Mouse (Mus musculus) thymus, postnatal 10 days (tissue): ENCODE data around the gene Pim2.

ENCODE experiments used
- DNase-seq, 2 experiments: peaks; one replicate each; pipeline ENCODE4 v3.0.0; 2021; ENCODE audit warnings: low spot score in 2 of 2

Gene Pim2

DNA sequence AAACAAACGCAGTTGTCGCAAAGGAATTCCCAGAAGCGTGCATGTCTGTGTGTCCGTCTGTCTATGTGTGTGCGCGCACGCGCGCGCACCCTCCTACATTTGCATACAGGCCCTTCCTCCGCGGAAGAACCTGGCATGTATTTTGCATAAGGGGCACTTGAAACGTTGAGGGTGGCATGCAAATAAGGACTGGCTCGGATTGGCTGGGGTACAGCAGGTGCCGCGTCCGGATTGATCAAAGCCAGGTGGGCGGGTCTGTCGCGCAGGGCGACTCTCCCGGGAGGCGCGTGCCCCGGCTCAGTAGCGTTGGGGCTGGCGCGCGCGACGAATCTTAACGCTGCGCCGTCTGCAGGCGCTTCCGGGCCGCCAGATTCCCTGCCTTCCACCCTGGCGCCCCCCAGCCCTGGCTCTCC lies at the start of gene Pim2:
TSS of gene Pim2 (plus strand) at position 256 of the 413 bp plus-strand sequence.
- peak; percentile 87 for DNase-seq

DNA sequence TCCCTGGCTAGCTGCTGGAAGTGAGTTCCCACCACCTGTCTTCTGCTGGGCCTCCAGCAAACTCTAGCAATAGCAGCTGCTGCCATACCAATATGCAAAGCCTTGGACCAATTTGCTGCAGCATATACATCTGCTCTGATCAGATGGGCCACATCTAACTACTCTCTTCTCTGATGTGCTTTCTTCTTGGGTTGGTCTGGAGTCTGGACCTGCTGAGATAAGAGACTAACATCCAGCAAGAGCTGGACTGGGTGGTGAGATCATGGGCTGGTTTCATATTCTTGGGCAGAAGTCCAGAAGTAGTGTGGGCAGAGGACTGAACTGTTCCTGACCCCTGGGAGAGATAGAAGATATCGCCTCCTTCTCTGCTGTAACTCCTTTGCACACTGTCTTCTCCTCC lies 40.9 kb upstream of the Pim2 start:
- no peak for DNase-seq

DNA sequence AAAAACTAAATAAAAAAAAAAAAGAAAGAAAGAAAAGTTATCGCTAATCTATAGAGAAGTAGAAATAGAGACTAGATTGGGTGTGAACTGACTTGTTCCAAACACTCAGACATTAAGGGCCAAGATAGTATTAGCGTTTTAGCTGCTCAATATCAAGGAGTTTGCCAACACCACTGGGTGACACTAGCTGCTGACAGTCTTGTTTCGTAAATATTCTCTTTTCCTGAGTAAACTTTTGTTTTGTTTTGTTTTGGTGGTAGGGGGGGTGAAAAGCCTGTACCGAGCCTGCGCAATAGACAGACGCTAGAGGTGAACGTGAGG lies 37.3 kb upstream of the Pim2 start:
- no peak for DNase-seq

DNA sequence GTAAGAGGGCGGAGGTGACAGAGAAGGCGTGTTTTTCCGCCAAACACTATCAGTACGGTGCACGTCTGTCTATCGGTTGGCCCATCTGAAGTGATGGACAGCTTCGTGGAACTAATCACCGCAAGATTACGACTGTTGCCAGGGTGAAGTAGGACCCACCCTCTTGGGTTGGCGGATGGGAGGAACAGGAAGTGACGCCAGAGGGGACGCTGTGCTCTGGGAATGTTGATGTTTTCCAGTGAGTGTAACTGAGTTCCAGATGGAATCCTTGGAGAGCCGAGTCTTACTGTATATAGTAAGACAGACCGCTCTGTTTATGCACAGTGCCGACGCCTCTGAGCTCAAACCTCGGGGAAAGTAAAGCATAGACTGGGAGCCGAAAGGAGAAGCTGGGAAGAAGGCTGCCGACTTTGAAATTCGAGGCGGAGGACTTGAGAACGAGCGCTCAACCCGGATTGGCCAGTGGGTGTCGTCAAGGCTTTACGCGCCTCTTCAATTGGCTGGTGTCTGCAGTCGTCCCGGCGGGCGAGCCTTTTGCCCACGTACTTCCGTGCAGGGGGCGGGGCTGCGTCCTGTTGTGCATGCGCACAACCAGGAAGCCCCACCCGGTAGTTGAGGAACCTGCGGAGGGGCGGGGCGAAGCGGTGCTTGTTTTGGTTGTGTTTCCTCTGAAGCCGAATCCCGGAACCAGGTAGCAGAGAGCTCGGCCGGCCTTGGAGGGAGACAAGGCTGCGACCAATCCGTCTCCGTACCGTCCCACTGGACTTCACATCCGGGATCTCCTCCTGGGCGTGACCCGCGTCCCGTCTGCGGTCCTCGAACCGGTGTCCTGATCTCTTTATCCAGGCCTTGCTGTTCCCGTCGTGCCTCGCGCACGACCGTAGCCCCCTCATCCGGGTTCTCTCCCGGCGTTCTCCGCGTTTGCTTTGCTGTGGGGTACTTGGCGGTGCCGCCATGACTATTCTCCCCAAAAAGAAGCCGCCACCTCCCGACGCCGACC lies 36.6 kb upstream of the Pim2 start, which contains the start of gene Otud5:
TSS of gene Otud5 (plus strand) at position 202 of the 1,000 bp plus-strand sequence.
- DNase-seq: peak; percentile 91 to 95

DNA sequence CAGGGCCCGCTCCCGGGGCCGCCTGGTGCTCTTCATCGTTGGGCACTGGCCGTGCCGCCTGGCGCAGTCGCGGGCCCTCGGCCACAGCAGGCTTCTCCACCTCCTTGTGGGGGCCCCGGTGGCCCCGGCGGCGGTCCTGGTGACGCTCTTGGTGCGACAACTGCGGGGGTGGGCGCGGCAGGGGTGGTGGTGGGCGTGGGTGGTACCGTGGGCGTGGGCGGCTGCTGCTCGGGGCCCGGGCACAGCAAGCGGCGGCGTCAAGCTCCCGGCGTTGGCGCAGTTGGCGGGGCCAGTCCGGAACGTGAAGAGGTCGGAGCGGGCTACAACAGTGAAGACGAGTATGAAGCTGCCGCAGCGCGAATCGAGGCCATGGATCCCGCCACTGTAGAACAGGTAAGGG lies 35.7 kb upstream of the Pim2 start:
- DNase-seq: peak; percentile 20 to 33

DNA sequence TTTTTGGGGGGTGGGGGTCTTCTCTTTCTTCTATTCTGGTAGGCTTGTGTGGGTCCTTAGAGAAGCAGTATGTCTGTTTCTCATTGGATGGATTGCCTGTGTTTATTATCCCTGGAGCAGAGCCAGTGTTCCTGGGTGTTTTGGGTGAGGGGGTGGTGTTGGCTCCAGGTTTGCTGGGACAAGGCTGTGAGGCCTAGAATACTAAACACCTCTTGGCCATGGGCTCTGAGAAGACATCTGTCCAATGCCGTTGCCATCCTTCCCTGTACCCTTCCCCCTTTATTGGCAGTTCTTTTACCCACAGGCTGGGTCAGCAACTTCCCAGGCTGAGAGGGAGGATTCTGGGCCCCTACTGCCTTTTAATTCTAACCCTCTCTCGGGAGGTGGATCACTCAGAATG lies 30.2 kb upstream of the Pim2 start:
- no peak for DNase-seq

DNA sequence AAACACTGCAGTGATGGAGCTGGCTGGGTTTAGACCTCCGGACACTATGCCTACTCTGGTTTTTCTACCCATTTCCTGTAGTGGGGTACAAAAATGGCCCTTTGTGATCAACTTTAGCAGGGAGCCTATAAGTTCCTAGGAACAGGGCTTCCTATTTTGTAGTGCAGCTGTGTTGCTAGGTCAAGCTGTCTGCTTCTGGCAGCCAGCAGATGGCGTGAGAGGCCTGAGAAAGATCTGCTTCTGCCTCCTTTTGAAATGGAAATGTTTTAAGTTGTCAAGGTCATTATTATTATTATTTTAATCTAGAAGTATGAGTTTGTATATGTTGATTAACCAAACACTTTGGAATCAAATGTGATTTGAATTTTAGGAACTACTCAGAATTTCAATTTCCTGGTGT lies 23.5 kb upstream of the Pim2 start:
- peak in 1 of 2 experiments; percentile 19 for DNase-seq

DNA sequence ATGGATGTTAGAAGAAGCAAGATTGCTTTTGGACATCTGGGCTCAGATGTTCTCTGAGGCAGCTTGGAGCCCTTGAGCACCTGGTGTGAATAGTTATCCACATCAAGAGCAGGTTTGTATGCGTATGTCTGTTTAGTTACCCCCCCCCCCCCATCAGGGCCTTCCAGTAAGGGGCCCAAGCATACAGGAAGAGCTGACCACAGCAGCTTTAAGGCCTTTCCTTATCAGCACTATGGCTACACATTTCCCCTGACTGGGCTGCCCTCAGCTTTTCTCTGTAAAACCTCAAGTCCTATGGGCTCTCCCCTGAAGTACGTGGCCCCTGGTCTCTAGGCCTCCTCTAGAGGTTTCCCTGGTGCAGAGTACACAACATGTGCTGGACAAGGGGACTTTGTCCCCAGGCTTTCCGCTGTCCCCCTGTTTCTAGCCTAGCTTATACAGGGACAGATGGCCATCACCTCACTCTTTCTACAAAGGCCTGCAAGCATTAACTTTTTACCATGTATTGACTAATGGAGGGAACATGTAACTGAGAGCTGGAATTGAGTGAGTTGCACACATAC lies 18.8 kb upstream of the Pim2 start:
- no peak for DNase-seq

DNA sequence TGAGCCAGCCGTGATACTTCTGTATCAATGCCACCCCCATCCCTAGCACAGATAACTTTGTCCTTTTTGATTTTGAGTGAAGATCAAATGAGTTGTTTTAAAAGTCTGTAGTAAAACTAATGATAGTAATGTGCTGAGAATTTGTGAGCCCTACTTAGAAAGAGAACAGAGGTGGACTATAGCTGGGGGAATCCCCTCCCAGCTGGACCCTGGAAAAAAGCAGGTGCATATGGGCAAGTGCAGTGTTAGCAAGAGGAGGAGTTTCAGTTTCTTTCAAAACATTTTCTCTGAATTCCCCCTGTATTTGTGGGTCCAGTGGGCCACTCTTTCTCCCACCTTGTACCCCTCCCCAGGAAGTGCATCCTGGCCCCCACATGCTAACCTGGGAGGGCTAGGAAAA lies 14.9 kb upstream of the Pim2 start:
- no peak for DNase-seq

DNA sequence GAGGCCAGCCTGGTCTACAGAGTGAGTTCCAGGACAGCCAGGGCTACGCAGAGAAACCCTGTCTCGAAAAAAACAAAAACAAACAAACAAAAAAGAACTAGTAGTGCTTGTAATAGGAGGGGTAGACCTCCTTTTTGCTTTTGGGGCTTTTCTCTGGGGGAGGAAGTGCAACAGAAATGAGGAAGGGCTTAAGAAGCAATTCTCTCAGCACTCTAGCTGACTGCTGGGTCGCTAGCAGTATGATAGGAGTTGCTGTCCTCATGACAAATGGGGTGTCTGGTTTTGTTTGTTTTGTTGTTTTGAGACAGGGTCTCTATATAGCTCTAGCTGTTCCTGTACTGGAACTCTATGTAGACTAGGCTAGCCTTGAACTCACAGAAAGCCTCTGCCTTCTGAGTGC lies 13.5 kb upstream of the Pim2 start:
- DNase-seq: no peak

DNA sequence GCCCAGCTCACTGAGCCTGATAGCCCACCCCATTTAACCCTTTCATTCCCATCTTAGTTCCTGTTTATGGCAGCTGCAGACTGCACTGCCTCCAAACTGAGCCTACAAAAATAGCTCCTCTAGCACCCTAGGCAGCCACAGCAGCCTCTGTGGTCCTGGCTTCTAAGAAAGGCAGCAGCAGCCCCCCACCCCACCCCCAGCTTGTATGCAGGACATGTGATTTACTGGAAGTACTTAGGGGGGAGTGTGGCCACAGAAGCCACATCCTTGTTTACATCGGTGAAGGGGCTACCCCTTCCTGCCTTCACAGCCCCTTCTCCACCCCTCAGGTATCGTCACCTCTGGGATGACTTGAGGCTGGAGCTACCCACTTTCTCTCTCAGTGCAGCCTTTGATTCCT lies 12.7 kb upstream of the Pim2 start:
- DNase-seq: no peak

DNA sequence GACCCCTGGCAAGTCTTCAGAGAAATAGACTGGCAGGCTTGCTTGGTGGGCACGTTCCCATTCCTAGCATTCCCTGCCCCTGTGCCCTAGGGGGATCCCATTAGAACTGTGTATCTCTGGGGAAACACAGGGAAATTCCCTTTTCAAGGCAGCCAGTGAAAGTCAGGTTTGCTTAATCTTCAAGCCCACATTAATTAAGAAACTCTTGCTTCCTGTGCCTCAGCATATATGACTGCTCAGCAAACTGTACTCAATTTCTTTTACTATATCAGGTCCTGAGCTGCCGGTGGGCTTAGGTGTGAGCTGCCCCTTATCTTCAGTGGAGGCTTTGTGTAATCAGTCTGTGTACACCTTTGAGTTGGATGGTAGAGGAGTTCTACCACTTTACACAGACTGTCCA lies 12.3 kb upstream of the Pim2 start:
- no peak for DNase-seq

DNA sequence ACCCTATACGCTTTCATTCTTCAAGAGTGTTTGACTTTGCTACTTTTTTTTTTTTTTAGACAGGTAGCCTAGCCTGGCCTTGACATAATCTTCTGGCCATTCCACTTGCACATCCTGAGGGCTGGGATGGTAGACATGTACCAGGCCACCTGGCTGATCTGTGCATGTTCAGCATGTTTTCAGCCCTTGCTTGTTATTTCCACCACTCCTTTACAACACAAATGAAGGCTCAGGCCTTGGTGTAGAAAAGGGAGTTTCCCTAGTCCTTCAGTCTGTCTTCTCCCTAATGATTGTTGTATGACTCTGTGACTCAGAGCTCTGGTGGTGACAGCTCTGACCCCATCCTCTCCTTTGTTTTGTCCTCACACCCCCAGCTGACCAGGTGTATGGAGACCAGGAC lies 10.9 kb upstream of the Pim2 start:
- no peak for DNase-seq

DNA sequence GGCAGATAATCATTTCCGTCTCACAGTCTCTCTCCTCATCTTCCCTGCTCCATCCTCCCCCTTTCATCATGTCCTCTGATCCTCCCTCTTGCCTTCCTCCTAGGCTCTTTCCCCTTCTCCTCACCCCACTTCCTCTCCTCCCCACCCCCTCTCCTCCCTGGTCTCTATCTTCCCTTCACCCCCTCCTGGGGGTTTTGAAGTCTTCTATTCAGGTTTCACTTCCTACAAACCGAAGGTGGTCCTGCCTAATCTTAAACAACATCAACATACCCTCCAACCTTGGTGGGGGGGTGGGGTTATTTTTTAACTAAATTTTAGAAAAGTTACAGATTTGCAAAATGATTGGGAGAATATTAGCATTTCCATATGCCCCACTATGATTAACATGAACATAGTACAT lies 9.6 kb upstream of the Pim2 start:
- no peak for DNase-seq

DNA sequence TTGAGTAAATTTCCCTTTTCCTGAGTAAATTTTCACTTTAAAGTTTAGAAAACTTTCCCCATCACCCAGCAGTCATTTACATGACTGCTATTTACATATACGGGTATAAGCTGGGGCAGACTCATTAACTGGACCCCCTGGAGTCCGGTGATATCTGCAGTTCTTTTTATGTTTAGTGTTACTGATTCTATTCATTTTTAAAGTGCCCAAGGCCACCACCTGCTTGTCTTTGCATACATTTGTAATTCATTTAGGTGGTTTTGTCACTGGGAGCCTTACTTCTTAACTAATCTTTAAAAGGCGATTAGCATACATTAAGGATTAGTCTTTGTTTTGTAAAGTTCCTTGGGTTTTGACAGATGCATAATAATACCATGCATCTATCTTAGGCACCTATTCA lies 8.2 kb upstream of the Pim2 start:
- no peak for DNase-seq

DNA sequence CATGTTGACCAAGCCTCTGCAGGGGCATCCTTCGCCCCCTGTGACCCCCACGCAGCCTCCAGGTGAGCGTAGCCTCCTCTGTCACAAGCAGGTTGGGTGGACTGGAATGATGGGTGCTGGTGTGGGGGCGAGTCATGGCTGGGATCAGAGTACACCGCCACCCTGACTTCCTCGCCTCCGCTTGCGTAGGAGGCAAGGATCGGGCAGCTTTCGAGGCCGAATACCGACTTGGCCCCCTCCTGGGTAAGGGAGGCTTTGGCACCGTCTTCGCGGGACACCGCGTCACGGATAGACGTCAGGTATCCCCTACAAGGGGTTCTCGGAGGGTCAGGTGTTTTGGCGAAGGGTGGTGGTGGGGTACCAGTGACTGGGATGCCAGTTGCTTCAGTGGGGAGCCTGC lies 433 bp downstream of the Pim2 start:
- DNase-seq: peak in 1 of 2 experiments; percentile 5

DNA sequence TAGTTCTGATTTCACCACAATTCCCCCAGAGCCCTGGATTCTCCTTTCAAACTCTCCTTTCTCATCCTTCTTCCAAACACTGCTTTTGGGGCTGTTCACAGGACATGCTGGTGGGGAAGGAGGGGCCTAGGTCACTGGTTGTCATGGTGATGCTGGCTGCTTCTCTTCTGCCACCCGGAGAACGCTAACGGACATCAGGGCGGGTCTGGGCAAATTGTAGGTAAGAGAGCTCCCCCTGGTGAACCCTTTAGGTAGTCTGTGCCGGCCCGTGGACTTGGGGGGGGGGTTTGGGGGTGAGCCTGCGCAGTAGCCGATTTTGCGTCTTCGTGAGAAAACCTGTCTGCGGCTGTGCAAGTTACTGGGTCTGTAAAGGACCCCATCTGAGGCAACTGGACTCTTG lies 1.8 kb downstream of the Pim2 start:
- DNase-seq: peak; percentile 25 to 49

DNA sequence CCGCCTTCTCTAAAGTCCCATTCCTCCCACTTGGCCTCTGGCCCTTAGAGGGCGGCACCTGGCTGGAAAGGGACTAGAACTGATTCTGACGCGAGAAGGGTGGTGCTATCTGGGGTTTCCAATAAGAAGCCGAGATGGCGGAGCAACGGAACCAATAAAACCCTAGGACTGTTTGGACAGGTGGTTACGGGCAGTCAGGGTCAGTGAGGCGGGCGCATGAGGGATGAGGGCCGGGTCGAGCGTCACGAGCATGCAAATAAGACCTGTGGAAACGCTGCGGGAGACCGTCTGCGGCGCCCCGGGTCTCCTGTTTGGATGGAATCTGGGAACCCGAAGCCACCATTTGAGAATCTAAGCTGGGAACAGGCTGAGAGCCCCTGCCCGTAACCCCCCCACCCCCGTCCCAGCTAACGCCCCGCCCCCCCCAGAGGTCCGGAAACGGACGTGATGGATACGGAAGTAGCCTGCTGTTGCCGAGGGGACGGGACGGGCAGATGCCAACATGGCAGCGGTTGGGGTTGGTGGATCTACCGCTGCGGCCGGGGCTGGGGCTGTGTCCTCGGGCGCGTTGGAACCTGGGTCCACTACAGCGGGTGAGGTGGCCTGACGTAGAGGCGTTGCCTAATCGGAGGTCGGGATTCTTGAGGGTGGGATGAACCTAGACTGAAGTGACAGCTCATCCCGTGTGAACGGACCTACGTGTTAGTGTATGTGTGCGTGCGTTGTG lies 5.9 kb downstream of the Pim2 start, which contains the start of gene Slc35a2:
TSS of gene Slc35a2 (plus strand) at position 188 of the 727 bp plus-strand sequence.
- DNase-seq: peak; percentile 47

DNA sequence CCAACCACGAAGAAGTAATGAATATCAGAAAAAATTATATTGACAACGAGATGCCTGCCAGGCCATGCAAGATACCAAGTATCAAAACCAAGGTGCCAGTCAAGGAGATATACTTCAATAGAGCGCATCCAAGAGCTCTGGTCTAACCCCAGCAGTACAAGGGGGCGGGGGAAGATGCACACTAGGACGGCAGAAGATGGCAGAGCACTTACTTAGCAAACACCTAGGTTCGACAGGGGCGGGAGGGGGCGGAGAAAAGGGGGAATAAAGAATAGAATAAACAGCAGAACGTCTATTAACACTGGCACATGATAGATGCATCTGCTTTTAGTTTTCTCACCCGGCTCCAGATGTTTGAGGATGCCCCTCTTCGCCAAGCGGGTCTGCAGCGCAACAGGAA lies 20.1 kb downstream of the Pim2 start:
- DNase-seq: peak in 1 of 2 experiments; percentile 10

DNA sequence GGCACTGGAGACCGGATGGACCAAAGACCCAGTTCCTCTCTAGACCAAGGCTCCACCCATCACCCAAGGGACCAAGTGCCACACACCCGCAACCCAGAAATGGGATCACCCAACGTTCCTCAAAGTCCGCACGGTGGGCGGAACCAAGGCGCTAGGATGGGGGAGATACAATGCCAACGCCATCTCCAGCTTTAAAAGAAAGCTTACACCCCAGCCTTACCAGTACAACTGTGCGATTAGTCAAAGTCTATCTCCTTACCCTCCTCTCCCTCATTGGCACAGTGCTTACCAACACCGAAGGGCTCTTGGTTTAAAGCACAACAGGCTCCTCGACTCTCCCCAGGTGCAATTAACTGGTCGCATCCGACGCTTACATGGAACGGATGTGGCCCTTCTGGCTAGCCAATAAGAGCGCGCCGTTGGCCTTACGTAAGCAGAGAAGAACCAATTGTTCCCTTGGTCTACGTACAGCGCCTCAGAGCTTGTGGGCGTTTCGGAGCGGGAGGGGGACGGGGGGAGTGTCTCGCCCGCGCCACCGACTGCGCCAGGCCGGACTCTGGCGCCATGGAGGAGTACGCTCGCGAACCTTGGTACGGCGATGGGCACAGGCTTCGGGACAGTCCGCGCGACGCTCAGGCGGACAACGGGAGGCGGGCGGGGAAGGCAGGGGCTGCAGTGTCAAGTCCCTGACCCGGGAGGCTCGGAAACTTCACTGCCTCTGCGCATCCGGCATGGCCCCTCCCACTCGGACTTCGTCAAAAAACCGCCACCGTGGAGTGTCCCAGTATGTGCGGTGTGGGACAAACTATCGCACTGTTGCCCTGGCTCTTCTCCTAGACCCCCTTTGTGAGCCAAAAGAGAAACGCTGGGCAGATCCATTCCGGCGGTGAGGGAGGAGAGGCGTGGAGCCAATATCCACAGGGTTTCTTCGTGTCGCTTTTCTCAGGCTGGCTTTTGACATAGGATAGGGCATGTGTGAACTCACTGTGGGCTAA lies 21.1 kb downstream of the Pim2 start, which contains the start of the genes Pqbp1 and Timm17b:
TSS of gene Pqbp1 (minus strand) at position 390 of the 995 bp plus-strand sequence.
TSS of gene Timm17b (plus strand) at position 478 of the 995 bp plus-strand sequence.
- peak; percentile 74 to 80 for DNase-seq

DNA sequence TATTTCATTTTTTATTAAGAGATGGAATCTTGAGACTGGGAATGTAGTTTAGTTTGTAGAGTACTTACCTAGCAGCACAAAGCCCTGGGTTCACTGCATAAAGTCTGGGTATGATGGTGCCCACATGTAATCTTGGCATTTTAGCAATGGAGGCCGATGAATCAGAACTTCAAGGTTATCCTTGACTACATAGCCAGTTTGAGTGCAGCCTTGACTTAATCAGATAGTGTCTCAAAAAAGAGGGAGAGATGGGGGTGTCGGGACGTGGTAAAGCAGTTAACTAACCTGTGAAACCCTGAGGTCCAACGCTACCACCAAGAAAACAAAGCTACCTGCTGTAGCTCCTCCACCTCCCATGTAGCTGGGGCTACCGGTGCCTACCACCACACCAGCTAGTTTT lies 26.4 kb downstream of the Pim2 start:
- no peak for DNase-seq
